Mouse (Mus musculus): ENCODE results near the gene Nrxn1.

DNA sequence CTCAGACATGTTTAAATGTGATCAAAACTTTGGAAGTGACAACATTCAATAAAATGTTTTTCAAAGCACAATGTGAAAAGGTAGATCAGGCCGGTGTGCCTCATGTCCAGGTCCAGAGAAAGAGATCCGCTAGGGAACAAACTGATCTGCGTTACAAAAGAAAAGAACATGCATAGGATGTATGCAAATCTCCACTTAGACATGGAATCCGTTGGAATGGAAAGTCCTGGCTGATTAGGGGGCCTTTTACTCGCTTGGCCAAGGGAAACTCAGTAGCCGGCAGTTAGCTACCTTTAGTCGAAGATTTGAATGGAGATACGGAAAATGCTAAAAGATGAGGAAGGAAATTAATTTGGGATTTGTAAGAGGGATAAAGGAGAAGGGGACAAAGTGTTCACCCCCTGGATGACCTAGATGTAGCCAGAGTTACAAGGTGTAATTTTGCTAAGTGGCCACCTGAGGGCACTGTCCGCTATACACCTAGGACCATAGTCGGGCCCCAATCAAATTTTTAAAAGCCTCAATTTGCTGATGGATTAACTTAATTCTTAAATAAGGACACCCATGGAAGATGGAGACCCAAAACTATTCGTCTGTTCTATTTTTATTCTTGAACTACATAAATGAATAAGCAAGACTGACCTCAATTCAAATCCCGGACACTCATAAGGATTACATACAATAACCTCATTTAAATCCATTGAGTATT is 508.9 kb downstream of the Nrxn1 start:
- TF ChIP-seq CTCF (IDR thresholded peaks at IDR 0.05; ENCODE audit: insufficient read depth, low read depth, low read length) (no peak), POLR2A (IDR thresholded peaks at IDR 0.05; ENCODE audit: insufficient read depth, low read depth, low read length) (no peak)
